Mouse (Mus musculus) small intestine, adult 2 months (tissue): ENCODE measurements around the gene Eva1c.

ENCODE experiments used
- CTCF ChIP-seq: fragments of 200-500 bp; IDR thresholded peaks from 2 replicates; pipeline ENCODE4 v1.5.1; 2012; ENCODE audit warnings: low read depth, mild to moderate bottlenecking, control low read depth, inconsistent platforms, low read length, moderate library complexity, mixed read lengths; ENCODE audit not compliant: insufficient replicate concordance, insufficient read length; ENCODE audit errors: extremely low read depth
- POLR2A ChIP-seq: fragments of 200-500 bp; IDR thresholded peaks from 2 replicates; pipeline ENCODE4 v1.6.1; 2012; ENCODE audit warnings: low read depth, mild to moderate bottlenecking, control low read depth, inconsistent platforms, low read length, moderate library complexity

DNA sequence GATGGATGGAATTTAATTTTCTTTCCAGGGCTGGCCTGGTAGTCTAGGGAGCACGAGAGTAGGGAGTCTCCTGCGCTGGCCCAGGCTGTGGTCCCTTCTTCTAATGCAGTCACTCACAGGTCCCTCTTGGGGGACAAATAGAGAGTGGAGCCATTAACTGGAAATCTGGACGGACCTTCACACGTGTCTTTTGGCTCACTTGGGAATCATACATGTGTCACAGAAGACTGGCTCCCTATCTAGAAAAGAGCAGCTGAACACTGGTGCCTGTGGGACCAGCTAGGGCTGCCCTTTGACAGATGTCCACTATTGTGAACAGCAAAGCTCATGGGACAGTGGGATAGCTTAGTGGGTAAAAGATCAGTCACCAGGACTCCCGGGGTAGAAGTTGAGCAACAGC lies 478 bp upstream of the Eva1c start:
- TF ChIP-seq CTCF (no peak), POLR2A (no peak)
